Mouse (Mus musculus) embryo, embryonic 10 days (tissue): ENCODE results near the gene Nr5a1.
A peak's percentile ranks its signal among the peaks of the same experiment; 100 is the strongest.

Experiments used
- DNase-seq: peaks from one replicate; pipeline ENCODE4 v3.0.0-alpha.2; 2015; ENCODE audit warnings: low spot score

Nr5a1 gene

GRCm38 (mm10) chr2:38704336-38704735 lies 10.0 kb downstream of the Nr5a1 start:
- no peak for DNase-seq

GRCm38 (mm10) chr2:38700177-38700576 lies 14.2 kb downstream of the Nr5a1 start:
- DNase-seq: no peak

GRCm38 (mm10) chr2:38698623-38699022 lies 15.7 kb downstream of the Nr5a1 start:
- no peak for DNase-seq

GRCm38 (mm10) chr2:38697128-38698120 lies 16.9 kb downstream of the Nr5a1 start:
- peak; percentile 67 for DNase-seq

GRCm38 (mm10) chr2:38695770-38696169 lies 18.6 kb downstream of the Nr5a1 start:
- no peak for DNase-seq

GRCm38 (mm10) chr2:38691542-38691941 lies 22.8 kb downstream of the Nr5a1 start:
- DNase-seq: peak; percentile 72

GRCm38 (mm10) chr2:38689881-38690280 lies 24.5 kb downstream of the Nr5a1 start:
- DNase-seq: no peak

- DNase-seq: peak; percentile 84
Observed at GRCm38 (mm10) chr2:38688791-38689520, 25.4 kb downstream of the Nr5a1 start.

GRCm38 (mm10) chr2:38685746-38686145 lies 28.6 kb downstream of the Nr5a1 start:
- DNase-seq: no peak

- DNase-seq: no peak
Observed at GRCm38 (mm10) chr2:38683083-38683482, 31.3 kb downstream of the Nr5a1 start.

GRCm38 (mm10) chr2:38682209-38682608 lies 32.1 kb downstream of the Nr5a1 start:
- DNase-seq: no peak

- no peak for DNase-seq
Observed at GRCm38 (mm10) chr2:38678947-38679346, 35.4 kb downstream of the Nr5a1 start.

- DNase-seq: peak; percentile 27
Observed at GRCm38 (mm10) chr2:38675366-38675969, 38.9 kb downstream of the Nr5a1 start.

- DNase-seq: no peak
Observed at GRCm38 (mm10) chr2:38672496-38672895, 41.8 kb downstream of the Nr5a1 start.

- peak; percentile 80 for DNase-seq
Observed at GRCm38 (mm10) chr2:38668802-38669580, 45.4 kb downstream of the Nr5a1 start.

- no peak for DNase-seq
Observed at GRCm38 (mm10) chr2:38661398-38661797, 52.9 kb downstream of the Nr5a1 start.

- peak; percentile 89 for DNase-seq
Observed at GRCm38 (mm10) chr2:38658338-38658836, 56.0 kb downstream of the Nr5a1 start.

GRCm38 (mm10) chr2:38653694-38654093 lies 60.6 kb downstream of the Nr5a1 start:
- DNase-seq: no peak

- DNase-seq: no peak
Observed at GRCm38 (mm10) chr2:38653293-38653619, 61.1 kb downstream of the Nr5a1 start.

GRCm38 (mm10) chr2:38652565-38653292 lies 61.6 kb downstream of the Nr5a1 start:
- DNase-seq: no peak

- no peak for DNase-seq
Observed at GRCm38 (mm10) chr2:38652098-38652497, 62.2 kb downstream of the Nr5a1 start.
